Mouse (Mus musculus): ENCODE results near the gene Esyt1.
A peak's percentile ranks its signal among the peaks of the same experiment; 100 is the strongest.
"Not testable (repeated sequence)": the region's sequence is repeated elsewhere in the genome, so short reads cannot be mapped to it uniquely, and the experiment has no call there.

The Esyt1 gene

GRCm38 (mm10) chr10:128525671-128526308 is at the start of gene Esyt1:
Esyt1 (minus strand) TSS chr10:128525871.
- DNase-seq = peak; percentile 90

- DNase-seq = no peak
These were observed 49.4 kb upstream of the Esyt1 start for GRCm38 (mm10) chr10:128575063-128575462.

- DNase-seq = peak; percentile 97
These were observed 40.3 kb upstream of the Esyt1 start, which contains the start of gene Pa2g4 for GRCm38 (mm10) chr10:128565788-128566531. Pa2g4 (minus strand) TSS chr10:128565987.

GRCm38 (mm10) chr10:128565206-128565787 is 39.6 kb upstream of the Esyt1 start:
- peak; percentile 28 for DNase-seq

- no peak for DNase-seq
These were observed 37.9 kb upstream of the Esyt1 start for GRCm38 (mm10) chr10:128563544-128563943.

- DNase-seq = no peak
These were observed 31.3 kb upstream of the Esyt1 start for GRCm38 (mm10) chr10:128556963-128557362.

GRCm38 (mm10) chr10:128556286-128556685 is 30.6 kb upstream of the Esyt1 start:
- DNase-seq = no peak

GRCm38 (mm10) chr10:128555567-128555966 is 29.9 kb upstream of the Esyt1 start:
- DNase-seq = not testable (repeated sequence)

GRCm38 (mm10) chr10:128550144-128550823 is 24.6 kb upstream of the Esyt1 start:
- DNase-seq = peak; percentile 42

GRCm38 (mm10) chr10:128549682-128550057 is 24.0 kb upstream of the Esyt1 start:
- peak; percentile 60 for DNase-seq

GRCm38 (mm10) chr10:128548947-128549681 is 23.4 kb upstream of the Esyt1 start, which contains the start of gene Rpl41:
Rpl41 (minus strand) TSS chr10:128549305.
- DNase-seq = peak; percentile 88

- not testable (repeated sequence) for DNase-seq
These were observed 22.6 kb upstream of the Esyt1 start for GRCm38 (mm10) chr10:128548051-128548791.

- peak; percentile 92 for DNase-seq
These were observed 21.8 kb upstream of the Esyt1 start, which contains the start of gene Zc3h10 for GRCm38 (mm10) chr10:128547361-128548032. Zc3h10 (minus strand) TSS chr10:128547774.

- DNase-seq = no peak
These were observed 21.1 kb upstream of the Esyt1 start for GRCm38 (mm10) chr10:128546787-128547186.

GRCm38 (mm10) chr10:128546361-128546760 is 20.7 kb upstream of the Esyt1 start:
- DNase-seq = peak; percentile 32

- no peak for DNase-seq
These were observed 19.9 kb upstream of the Esyt1 start for GRCm38 (mm10) chr10:128545570-128545898.

GRCm38 (mm10) chr10:128544674-128545569 is 19.3 kb upstream of the Esyt1 start:
- peak; percentile 33 for DNase-seq

GRCm38 (mm10) chr10:128544151-128544657 is 18.5 kb upstream of the Esyt1 start:
- DNase-seq = no peak

GRCm38 (mm10) chr10:128543100-128543499 is 17.4 kb upstream of the Esyt1 start:
- DNase-seq = no peak

GRCm38 (mm10) chr10:128538340-128538870 is 12.7 kb upstream of the Esyt1 start:
- DNase-seq = no peak

Measured in cerebellum, adult 8-10 months (tissue).